Mouse (Mus musculus) v-Abl transformed pro-B cells (cell line): ENCODE results near the gene Naga.

Experiments used
- in situ Hi-C, 2 experiments: fragments of 400-800 bp; cut with MboI; formaldehyde crosslinking; loops; one replicate each; pipeline ENCODE4 v1.15.1; 2025; ENCODE audit not compliant: unreplicated experiment in 2 of 2

The Naga gene

GRCm38 (mm10) chr15:82340414-82341035, 1.8 kb upstream of the Naga start:
- in situ Hi-C loops, result no loop called here

GRCm38 (mm10) chr15:82339634-82340254, 1.0 kb upstream of the Naga start:
- in situ Hi-C loops, result no loop called here

DNA sequence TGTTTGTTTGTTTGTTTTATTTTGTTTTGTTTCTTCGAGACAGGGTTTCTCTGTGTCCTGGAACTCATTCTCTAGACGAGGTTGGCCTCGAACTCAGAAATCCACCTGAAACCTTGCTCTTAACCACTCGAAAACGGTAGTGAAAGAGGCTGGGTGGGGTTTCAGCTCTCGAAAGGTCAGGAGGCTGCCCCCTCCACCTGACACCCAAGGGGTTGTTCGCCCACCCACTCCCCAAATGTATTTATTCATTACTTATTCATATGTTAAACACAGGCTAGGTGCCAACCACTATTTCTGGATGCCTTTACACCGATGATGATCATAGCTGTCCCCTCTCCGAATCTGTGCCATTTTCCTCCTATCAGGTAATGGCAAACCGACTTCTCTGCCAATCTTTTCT, 425 bp upstream of the Naga start:
- in situ Hi-C loops, result no loop called here

DNA sequence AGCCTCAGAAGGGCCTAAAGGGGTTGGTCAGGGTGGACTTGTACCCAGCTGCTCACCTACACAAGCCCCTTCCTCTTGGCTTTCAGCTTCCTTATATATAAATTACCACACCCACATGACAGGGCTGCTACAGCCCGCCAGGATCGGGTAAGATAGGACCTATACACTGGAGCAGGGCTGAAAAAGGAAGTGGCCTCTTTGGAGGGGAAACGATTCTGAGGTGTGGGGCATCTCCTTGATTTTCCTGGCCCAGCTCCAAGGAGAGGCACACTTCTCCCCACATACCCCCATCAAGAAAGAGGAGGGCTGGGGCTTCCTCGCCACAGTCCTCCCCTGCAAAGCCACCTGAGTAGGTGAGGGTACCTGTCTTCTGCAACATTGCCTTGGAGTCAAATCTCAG, 850 bp downstream of the Naga start:
- in situ Hi-C loops, result no loop called here

GRCm38 (mm10) chr15:82336629-82337028, 2.1 kb downstream of the Naga start:
- in situ Hi-C loops, result no loop called here

- in situ Hi-C loops, result no loop called here
Observed at GRCm38 (mm10) chr15:82335194-82335593, 3.5 kb downstream of the Naga start.

- in situ Hi-C loops, result no loop called here
Observed at GRCm38 (mm10) chr15:82325382-82325781, 13.3 kb downstream of the Naga start.

DNA sequence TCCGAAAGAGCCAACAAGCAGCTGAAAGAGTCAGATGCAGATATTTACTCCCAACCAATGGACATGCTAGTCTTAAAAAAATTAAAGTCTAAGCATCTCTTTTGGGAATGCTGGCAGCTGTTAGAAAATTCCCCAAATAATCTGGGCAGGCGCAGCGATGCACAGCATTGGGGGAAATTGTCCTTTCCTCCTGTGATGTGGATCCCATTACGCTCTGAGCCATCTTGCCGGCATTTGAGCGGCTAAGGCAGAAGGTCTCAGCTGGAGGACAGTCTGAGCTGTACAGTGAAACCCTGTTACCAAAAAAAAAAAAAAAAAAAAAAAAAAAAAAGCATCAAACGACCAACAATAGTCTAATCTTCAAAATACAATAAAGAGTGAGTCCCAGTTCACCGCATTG, 16.5 kb downstream of the Naga start:
- in situ Hi-C loops, result no loop called here

GRCm38 (mm10) chr15:82319613-82320012, 19.1 kb downstream of the Naga start:
- in situ Hi-C loops, result no loop called here

DNA sequence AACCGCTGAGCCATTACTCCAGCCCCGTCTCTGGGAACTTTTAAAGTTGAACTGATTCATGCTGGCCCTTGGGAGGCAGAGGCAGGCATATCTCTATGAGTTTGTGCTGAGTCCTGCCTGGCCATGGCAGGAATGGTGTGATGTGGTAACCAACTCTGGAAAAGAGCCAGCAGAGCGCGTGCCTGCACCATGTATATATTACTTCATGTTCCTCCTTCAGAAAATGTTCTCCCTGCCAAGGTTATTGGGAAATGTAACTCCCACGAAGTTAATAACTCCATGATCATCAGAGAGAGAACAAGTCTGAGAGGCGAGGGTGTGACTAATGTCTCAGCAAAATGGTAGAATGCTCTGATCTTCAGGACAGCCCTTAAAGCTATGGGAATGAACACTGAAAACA, 20.9 kb downstream of the Naga start:
- in situ Hi-C loops, result no loop called here

GRCm38 (mm10) chr15:82308416-82308815, 30.3 kb downstream of the Naga start:
- in situ Hi-C loops, result no loop called here

GRCm38 (mm10) chr15:82307107-82307506, 31.6 kb downstream of the Naga start:
- in situ Hi-C loops, result no loop called here

GRCm38 (mm10) chr15:82298764-82299561, 39.8 kb downstream of the Naga start, which contains the start of gene Wbp2nl:
Gene Wbp2nl, plus strand, starts transcription at chr15:82298954.
- in situ Hi-C loops, result loop anchor here (25.0 kb wide), 3 partner anchors 488 to 1763 kb away; partner anchors contain the start of genes Nfam1 (in 2 of the 2), Cyp2d26 (in 1 of the 2) and Efcab6 (in 1 of the 2)

DNA sequence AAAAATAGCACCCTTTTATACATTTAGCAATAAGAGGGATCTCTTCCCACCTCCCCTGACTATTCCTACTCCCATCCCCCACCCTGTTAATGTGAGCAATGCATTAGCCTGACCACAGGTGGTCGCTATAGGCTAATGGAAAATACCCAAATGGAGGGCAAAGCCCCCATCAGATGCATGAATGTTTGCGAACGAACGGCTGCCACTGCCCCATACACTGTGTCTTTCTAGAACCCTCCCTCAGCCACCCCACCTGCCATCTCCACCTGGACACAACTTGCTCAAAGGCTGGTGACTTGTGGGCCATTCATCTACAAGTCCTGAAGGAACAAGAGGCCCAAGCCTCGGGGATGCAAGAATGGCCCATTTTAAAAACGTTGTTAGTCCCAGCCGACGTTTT, 44.7 kb downstream of the Naga start:
- in situ Hi-C loops, result loop anchor here (25.0 kb wide), 3 partner anchors 493 to 1768 kb away; partner anchors contain the start of genes Nfam1 (in 2 of the 2), Cyp2d26 (in 1 of the 2) and Efcab6 (in 1 of the 2)

DNA sequence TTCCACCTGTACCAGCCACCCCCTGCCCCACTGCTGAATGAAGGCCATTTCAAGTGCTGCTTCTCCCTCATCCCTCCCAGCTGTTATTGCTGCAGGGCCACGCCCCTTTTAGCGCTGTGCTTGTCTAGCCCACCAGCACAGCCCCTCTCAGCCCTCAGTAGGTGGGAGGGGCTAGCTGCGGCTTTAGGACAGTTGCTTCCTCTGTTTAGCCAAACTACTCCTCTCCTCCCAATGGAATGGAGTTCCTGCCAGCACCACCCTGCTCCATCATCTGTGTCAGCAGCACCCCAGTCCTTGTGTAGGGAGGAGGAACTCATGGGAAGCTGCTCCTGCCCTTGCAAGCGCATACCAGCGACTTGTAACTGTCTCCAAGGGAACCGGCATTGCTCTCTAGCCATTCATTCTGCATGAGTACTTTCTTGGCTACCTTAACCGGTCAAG, 45.4 kb downstream of the Naga start:
- in situ Hi-C loops, result loop anchor here (25.0 kb wide), 3 partner anchors 494 to 1769 kb away; partner anchors contain the start of genes Nfam1 (in 2 of the 2), Cyp2d26 (in 1 of the 2) and Efcab6 (in 1 of the 2)

DNA sequence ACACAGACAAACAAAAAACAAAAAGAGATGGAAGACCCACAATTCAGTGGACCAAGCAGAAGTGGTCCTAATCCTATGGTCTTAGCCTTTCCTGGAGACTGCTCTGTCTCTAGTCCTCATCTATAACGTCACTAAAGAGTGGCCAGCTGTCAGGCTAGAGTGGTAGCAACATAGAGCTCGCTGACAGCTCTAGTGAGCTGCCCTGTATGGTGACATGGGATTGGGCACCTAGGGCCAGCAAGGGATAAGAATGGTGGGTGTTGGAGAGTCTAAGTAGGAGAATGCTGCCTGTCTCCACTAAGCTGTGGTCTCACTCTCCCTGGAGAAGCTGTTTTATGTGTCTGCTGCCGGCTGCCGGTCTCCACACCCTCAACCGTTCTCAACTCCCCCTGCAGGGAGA, 45.9 kb downstream of the Naga start:
- in situ Hi-C loops, result loop anchor here (25.0 kb wide), 3 partner anchors 494 to 1769 kb away; partner anchors contain the start of genes Nfam1 (in 2 of the 2), Cyp2d26 (in 1 of the 2) and Efcab6 (in 1 of the 2)

GRCm38 (mm10) chr15:82290252-82290651, 48.5 kb downstream of the Naga start:
- in situ Hi-C loops, result loop anchor here (25.0 kb wide), 3 partner anchors 497 to 1772 kb away; partner anchors contain the start of genes Nfam1 (in 2 of the 2), Cyp2d26 (in 1 of the 2) and Efcab6 (in 1 of the 2)

- in situ Hi-C loops, result loop anchor here (25.0 kb wide), 3 partner anchors 501 to 1776 kb away; partner anchors contain the start of genes Nfam1 (in 2 of the 2), Cyp2d26 (in 1 of the 2) and Efcab6 (in 1 of the 2)
Observed at GRCm38 (mm10) chr15:82286157-82286556, 52.6 kb downstream of the Naga start.

DNA sequence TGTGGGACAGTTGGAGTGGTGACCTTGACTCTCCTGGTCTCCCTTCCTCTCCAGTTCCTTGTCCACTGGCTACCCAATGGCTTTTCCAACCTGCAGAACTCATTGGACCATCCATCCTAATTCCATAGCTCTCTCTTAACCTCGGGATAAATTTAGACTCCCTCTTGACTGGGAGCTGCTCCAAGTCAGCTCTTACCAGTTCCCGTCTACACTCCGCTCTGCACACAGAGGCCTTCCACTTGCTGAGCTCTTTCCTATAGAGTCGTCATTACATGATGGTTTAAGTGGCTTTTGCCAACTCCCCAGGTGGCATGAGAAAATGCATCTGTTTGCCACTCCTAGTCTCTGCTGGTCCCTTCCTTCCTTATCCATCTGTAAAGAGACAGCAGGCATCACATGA, 58.1 kb downstream of the Naga start:
- in situ Hi-C loops, result loop anchor here (25.0 kb wide), 3 partner anchors 507 to 1782 kb away; partner anchors contain the start of genes Nfam1 (in 2 of the 2), Cyp2d26 (in 1 of the 2) and Efcab6 (in 1 of the 2)
